Mouse (Mus musculus): ENCODE data around the gene 4931406P16Rik. TPM values are rescaled to one million over a fixed set of nuclear protein-coding genes. Genes with fewer than 3 reads are reported as not detected.

Gene 4931406P16Rik
- total RNA-seq, 2 experiments from 2014 or later: 85.5 to 89.9 TPM

GRCm38 (mm10) chr7:34309186-34309764, 4.1 kb downstream of the 4931406P16Rik start:
- no peak for DNase-seq

- DNase-seq: no peak
Observed at GRCm38 (mm10) chr7:34308586-34308985, 4.8 kb downstream of the 4931406P16Rik start.

GRCm38 (mm10) chr7:34305454-34305853, 7.9 kb downstream of the 4931406P16Rik start:
- peak; percentile 51 for DNase-seq

- no peak for DNase-seq
Observed at GRCm38 (mm10) chr7:34302651-34303050, 10.7 kb downstream of the 4931406P16Rik start.

- peak; percentile 27 for DNase-seq
Observed at GRCm38 (mm10) chr7:34301952-34302351, 11.4 kb downstream of the 4931406P16Rik start.

- DNase-seq: no peak
Observed at GRCm38 (mm10) chr7:34298818-34299217, 14.5 kb downstream of the 4931406P16Rik start.

GRCm38 (mm10) chr7:34296124-34296523, 17.2 kb downstream of the 4931406P16Rik start:
- DNase-seq: no peak

GRCm38 (mm10) chr7:34292633-34293032, 20.7 kb downstream of the 4931406P16Rik start:
- no peak for DNase-seq

- DNase-seq: no peak
Observed at GRCm38 (mm10) chr7:34291265-34291664, 22.1 kb downstream of the 4931406P16Rik start.

- DNase-seq: no peak
Observed at GRCm38 (mm10) chr7:34290450-34291151, 22.8 kb downstream of the 4931406P16Rik start.

- no peak for DNase-seq
Observed at GRCm38 (mm10) chr7:34277656-34278055, 35.7 kb downstream of the 4931406P16Rik start.

GRCm38 (mm10) chr7:34276066-34276465, 37.3 kb downstream of the 4931406P16Rik start:
- DNase-seq: no peak

GRCm38 (mm10) chr7:34272465-34272864, 40.9 kb downstream of the 4931406P16Rik start:
- no peak for DNase-seq

- no peak for DNase-seq
Observed at GRCm38 (mm10) chr7:34268463-34268862, 44.9 kb downstream of the 4931406P16Rik start.

GRCm38 (mm10) chr7:34266421-34266820, 46.9 kb downstream of the 4931406P16Rik start:
- DNase-seq: no peak

- DNase-seq: peak; percentile 81
Observed at GRCm38 (mm10) chr7:34265876-34266346, 47.4 kb downstream of the 4931406P16Rik start.

- DNase-seq: no peak
Observed at GRCm38 (mm10) chr7:34263437-34263836, 49.9 kb downstream of the 4931406P16Rik start.

GRCm38 (mm10) chr7:34258407-34258806, 54.9 kb downstream of the 4931406P16Rik start:
- no peak for DNase-seq

GRCm38 (mm10) chr7:34257279-34257678, 56.1 kb downstream of the 4931406P16Rik start:
- DNase-seq: no peak

- DNase-seq: no peak
Observed at GRCm38 (mm10) chr7:34255916-34256315, 57.4 kb downstream of the 4931406P16Rik start.

- no peak for DNase-seq
Observed at GRCm38 (mm10) chr7:34255137-34255536, 58.2 kb downstream of the 4931406P16Rik start.

GRCm38 (mm10) chr7:34252030-34252429, 61.3 kb downstream of the 4931406P16Rik start:
- DNase-seq: no peak

GRCm38 (mm10) chr7:34250738-34251137, 62.6 kb downstream of the 4931406P16Rik start, which contains the start of gene Gm6096:
Gene Gm6096 (plus strand): TSS chr7:34251038.
- DNase-seq: no peak

Data from heart, postnatal 4 days (tissue).